ENCODE assay signal across 9 mouse cellular contexts in the genomic region with DNA sequence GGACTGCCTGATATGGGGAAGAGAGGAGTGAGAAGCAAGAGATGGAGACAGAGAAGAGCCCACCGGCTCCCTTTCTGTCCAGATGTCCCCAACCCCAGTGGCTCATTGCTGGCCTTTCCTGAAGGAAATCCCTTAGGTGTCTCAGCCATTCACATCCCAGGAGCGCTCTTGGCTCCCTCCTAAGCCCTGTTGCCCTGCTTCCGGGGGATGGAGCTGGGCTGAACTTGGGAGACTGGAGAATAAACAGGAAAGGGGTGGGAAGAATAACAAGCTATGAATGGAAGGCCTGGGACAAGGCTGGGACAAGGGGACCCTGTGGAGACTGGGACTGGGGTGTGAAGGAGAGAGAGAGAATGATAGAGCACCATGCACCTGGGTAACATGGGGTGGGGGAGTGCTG. TPM values are rescaled to one million over a fixed set of nuclear protein-coding genes. Genes with fewer than 3 reads are reported as not detected.
A peak's percentile ranks its signal among the peaks of the same experiment; 100 is the strongest.
DNase-seq lines count a peak whose midpoint lies in the region; ATAC-seq and TF ChIP-seq lines count a peak whose summit lies in the region.
"Had no signal": no experiment of that assay in that cellular context is flagged by ENCODE, and none has a peak within 500 bp of the region (broad histone marks: within the 10 kb centered on the region; RNA-seq: fewer than 3 reads in every experiment).

No protein-coding gene starts in this region.

- H3K4me1 ChIP-seq in forebrain, embryonic 12.5 days, result no peaks in the 10 kb centered on the region
- H3K4me1 ChIP-seq in forebrain, embryonic 16.5 days (replicated peaks; ENCODE audit: control insufficient read depth, insufficient read depth, low read length), result no peaks in the 10 kb centered on the region
- peaks cover 13% of the 10 kb centered on the region for H3K4me1 ChIP-seq in heart, embryonic 15.5 days (replicated peaks)
- H3K4me1 ChIP-seq in kidney, postnatal 0 days (replicated peaks; ENCODE audit: insufficient read depth, low read length), result peaks cover 14% of the 10 kb centered on the region
- peaks cover 5% of the 10 kb centered on the region for H3K4me1 ChIP-seq in thymus, adult 2 months (replicated peaks; ENCODE audit: control insufficient read depth, insufficient read depth, low read length)

- 0 out of 2 replicates have a peak overlapping the region, but pooled peaks have one; percentile 36 for H3K27ac ChIP-seq in forebrain, embryonic 12.5 days
- H3K27ac ChIP-seq in forebrain, embryonic 16.5 days (ENCODE audit: low read length), result no peak overlapping the region
- H3K27ac ChIP-seq in heart, embryonic 15.5 days, result peak overlapping the region; percentile 86
- peak overlapping the region; percentile 88 for H3K27ac ChIP-seq in kidney, postnatal 0 days
- no peak overlapping the region for H3K27ac ChIP-seq in thymus, adult 2 months (ENCODE audit: control insufficient read depth, insufficient read depth, low read length)

- no peak overlapping the region for H3K4me3 ChIP-seq in forebrain, embryonic 12.5 days (replicated peaks)
- H3K4me3 ChIP-seq in forebrain, embryonic 16.5 days (replicated peaks; ENCODE audit: low read length), result no peak overlapping the region
- H3K4me3 ChIP-seq in heart, embryonic 15.5 days, result peak overlapping the region; percentile 37
- H3K4me3 ChIP-seq in kidney, postnatal 0 days (replicated peaks; ENCODE audit: low read depth, low read length), result peak overlapping the region; percentile 26; the same call in 1 of the 2 replicates
- no peak overlapping the region for H3K4me3 ChIP-seq in thymus, adult 2 months (ENCODE audit: control insufficient read depth, insufficient read depth, low read length)
- H3K4me3 ChIP-seq: erythroblast, embryonic 14.5 days had no signal

- DNase-seq in kidney, postnatal 0 days (ENCODE audit: low spot score), result peak; percentile 82
- DNase-seq in lung, postnatal 4 days, result peak; percentile 67 to 83
- no peak for DNase-seq in urinary bladder, postnatal 10 days (ENCODE audit: low spot score)
- DNase-seq in cerebellum, adult 9-10 months, result no peak
- DNase-seq in thymus, adult 2 months, result no peak

- no peaks in the 10 kb centered on the region for H3K9me3 ChIP-seq in forebrain, embryonic 12.5 days
- no peaks in the 10 kb centered on the region for H3K9me3 ChIP-seq in forebrain, embryonic 16.5 days (ENCODE audit: control insufficient read depth, low read length)
- H3K9me3 ChIP-seq in heart, embryonic 15.5 days (replicated peaks), result no peaks in the 10 kb centered on the region
- no peaks in the 10 kb centered on the region for H3K9me3 ChIP-seq in kidney, postnatal 0 days (replicated peaks; ENCODE audit: low read length)

- TF ChIP-seq POLR2A in thymus, adult 2 months (IDR thresholded peaks at IDR 0.05; ENCODE audit: control insufficient read depth, extremely low read depth, insufficient read depth, low read length, poor library complexity), result no peak

- H3K4me2 ChIP-seq in forebrain, embryonic 12.5 days, result no peak overlapping the region
- H3K4me2 ChIP-seq in forebrain, embryonic 16.5 days (ENCODE audit: low read length), result no peak overlapping the region
- H3K4me2 ChIP-seq in heart, embryonic 15.5 days, result peak overlapping the region; percentile 49
- H3K4me2 ChIP-seq in kidney, postnatal 0 days (ENCODE audit: low read length), result peak overlapping the region; percentile 40

- H3K36me3 ChIP-seq in forebrain, embryonic 12.5 days (replicated peaks), result no peaks in the 10 kb centered on the region
- no peaks in the 10 kb centered on the region for H3K36me3 ChIP-seq in forebrain, embryonic 16.5 days (ENCODE audit: control insufficient read depth, insufficient read depth)
- H3K36me3 ChIP-seq in heart, embryonic 15.5 days, result no peaks in the 10 kb centered on the region
- no peaks in the 10 kb centered on the region for H3K36me3 ChIP-seq in kidney, postnatal 0 days (ENCODE audit: insufficient read depth, low read length)
- H3K36me3 ChIP-seq in thymus, adult 2 months (ENCODE audit: control insufficient read depth, insufficient read depth, low read length), result no peaks in the 10 kb centered on the region

- H3K27me3 ChIP-seq in forebrain, embryonic 12.5 days, result peaks cover 10% of the 10 kb centered on the region
- H3K27me3 ChIP-seq in forebrain, embryonic 16.5 days (replicated peaks; ENCODE audit: control insufficient read depth, insufficient read depth, low read length), result peaks cover 3% of the 10 kb centered on the region; the same call in 1 of the 2 replicates
- H3K27me3 ChIP-seq in heart, embryonic 15.5 days, result peaks cover 4% of the 10 kb centered on the region; the same call in 1 of the 2 replicates
- H3K27me3 ChIP-seq in kidney, postnatal 0 days (ENCODE audit: insufficient read depth, low read length), result no peaks in the 10 kb centered on the region
- no peaks in the 10 kb centered on the region for H3K27me3 ChIP-seq in thymus, adult 2 months (ENCODE audit: control insufficient read depth, insufficient read depth, low read length)

- H3K9ac ChIP-seq in forebrain, embryonic 12.5 days, result no peak overlapping the region
- no peak overlapping the region for H3K9ac ChIP-seq in forebrain, embryonic 16.5 days (replicated peaks; ENCODE audit: low read depth, low read length)
- H3K9ac ChIP-seq in heart, embryonic 15.5 days, result peak overlapping the region; percentile 40; the same call in 1 of the 2 replicates
- H3K9ac ChIP-seq in kidney, postnatal 0 days (ENCODE audit: low read depth, low read length), result peak overlapping the region; percentile 47

- WGBS in forebrain, embryonic 12.5 days, result 54% methylated on average over 3 of the region's 3 CpGs
- 56% methylated on average over 3 of the region's 3 CpGs for WGBS in forebrain, embryonic 16.5 days
- WGBS in heart, embryonic 15.5 days, result 27% methylated on average over 3 of the region's 3 CpGs
- WGBS in kidney, postnatal 0 days, result 25% methylated on average over 3 of the region's 3 CpGs
- WGBS in thymus, adult 2 months, result 95% methylated on average over 3 of the region's 3 CpGs

- no peak for ATAC-seq in forebrain, embryonic 12.5 days (ENCODE audit: low FRiP score)
- no peak for ATAC-seq in forebrain, embryonic 16.5 days
- ATAC-seq in heart, embryonic 15.5 days (replicated peaks; ENCODE audit: insufficient number of reproducible peaks, insufficient read depth, low FRiP score, low read depth), result peak; percentile 54
- ATAC-seq in kidney, postnatal 0 days (replicated peaks; ENCODE audit: low FRiP score, low read depth), result 0 out of 2 replicates have a peak, but pooled peaks have one; percentile 21

- TF ChIP-seq CTCF in kidney, postnatal 0 days (IDR thresholded peaks at IDR 0.05; ENCODE audit: low read depth), result no peak
- TF ChIP-seq CTCF in thymus, adult 2 months (IDR thresholded peaks at IDR 0.05; ENCODE audit: borderline replicate concordance, control insufficient read depth, extremely low read depth, insufficient read depth, low read length, poor library complexity), result no peak

RNA-seq across cellular contexts. Expression of a gene that starts 0.7 kb away (rescaled TPM):
- 6.9 and 9.5 TPM in 2 replicates for polyA plus RNA-seq in forebrain, embryonic 12.5 days (2016; fragmentation: Nextera tagmentation; extraction: Ambion mirVana)
- 4.1 and 5.6 TPM in 2 replicates for polyA plus RNA-seq in forebrain, embryonic 16.5 days (2015; fragmentation: Nextera tagmentation; extraction: Ambion mirVana)
- 5.8 and 7.8 TPM in 2 replicates for polyA plus RNA-seq in heart, embryonic 15.5 days (2015; fragmentation: Nextera tagmentation; extraction: Ambion mirVana)
- 6.8 and 10.6 TPM in 2 replicates for polyA plus RNA-seq in kidney, postnatal 0 days (2015; fragmentation: Nextera tagmentation; extraction: Ambion mirVana)
- 6.1 and 8.6 TPM in 2 replicates for polyA plus RNA-seq in thymus, adult 2 months (2012; rRNA removed)

RNA-seq across cellular contexts. Expression of a gene that starts 24.8 kb away (rescaled TPM):
- polyA plus RNA-seq in forebrain, embryonic 12.5 days (2016; fragmentation: Nextera tagmentation; extraction: Ambion mirVana), result 2.0 and 2.7 TPM in 2 replicates
- polyA plus RNA-seq in forebrain, embryonic 16.5 days (2015; fragmentation: Nextera tagmentation; extraction: Ambion mirVana), result 2.8 and 3.0 TPM in 2 replicates
- 5.5 and 13.1 TPM in 2 replicates for polyA plus RNA-seq in heart, embryonic 15.5 days (2015; fragmentation: Nextera tagmentation; extraction: Ambion mirVana)
- polyA plus RNA-seq in kidney, postnatal 0 days (2015; fragmentation: Nextera tagmentation; extraction: Ambion mirVana), result 28.5 and 29.5 TPM in 2 replicates
- polyA plus RNA-seq in thymus, adult 2 months (2012; rRNA removed), result 208 and 222 TPM in 2 replicates

RNA-seq across cellular contexts. Expression of a gene that starts 26.3 kb away (rescaled TPM):
- polyA plus RNA-seq in forebrain, embryonic 12.5 days (2016; fragmentation: Nextera tagmentation; extraction: Ambion mirVana), result 16.6 and 17.8 TPM in 2 replicates
- polyA plus RNA-seq in forebrain, embryonic 16.5 days (2015; fragmentation: Nextera tagmentation; extraction: Ambion mirVana), result 5.3 and 7.6 TPM in 2 replicates
- 4.8 and 5.5 TPM in 2 replicates for polyA plus RNA-seq in heart, embryonic 15.5 days (2015; fragmentation: Nextera tagmentation; extraction: Ambion mirVana)
- 13.0 and 13.2 TPM in 2 replicates for polyA plus RNA-seq in kidney, postnatal 0 days (2015; fragmentation: Nextera tagmentation; extraction: Ambion mirVana)
- 144 and 146 TPM in 2 replicates for polyA plus RNA-seq in thymus, adult 2 months (2012; rRNA removed)

RNA-seq across cellular contexts. Expression of a gene that starts 32.9 kb away (rescaled TPM):
- polyA plus RNA-seq in forebrain, embryonic 12.5 days (2016; fragmentation: Nextera tagmentation; extraction: Ambion mirVana), result 2.6 and 2.9 TPM in 2 replicates
- polyA plus RNA-seq in forebrain, embryonic 16.5 days (2015; fragmentation: Nextera tagmentation; extraction: Ambion mirVana), result 1.5 and 1.6 TPM in 2 replicates
- 6.4 and 12.3 TPM in 2 replicates for polyA plus RNA-seq in heart, embryonic 15.5 days (2015; fragmentation: Nextera tagmentation; extraction: Ambion mirVana)
- 7.4 and 7.9 TPM in 2 replicates for polyA plus RNA-seq in kidney, postnatal 0 days (2015; fragmentation: Nextera tagmentation; extraction: Ambion mirVana)
- polyA plus RNA-seq in thymus, adult 2 months (2012; rRNA removed), result 13.4 and 18.8 TPM in 2 replicates

RNA-seq across cellular contexts. Expression of a gene that starts 38.7 kb away (rescaled TPM):
- polyA plus RNA-seq in forebrain, embryonic 12.5 days (2016; fragmentation: Nextera tagmentation; extraction: Ambion mirVana), result 241 and 247 TPM in 2 replicates
- polyA plus RNA-seq in forebrain, embryonic 16.5 days (2015; fragmentation: Nextera tagmentation; extraction: Ambion mirVana), result 292 and 328 TPM in 2 replicates
- 99.7 and 111 TPM in 2 replicates for polyA plus RNA-seq in heart, embryonic 15.5 days (2015; fragmentation: Nextera tagmentation; extraction: Ambion mirVana)
- polyA plus RNA-seq in kidney, postnatal 0 days (2015; fragmentation: Nextera tagmentation; extraction: Ambion mirVana), result 154 and 177 TPM in 2 replicates
- polyA plus RNA-seq in thymus, adult 2 months (2012; rRNA removed), result 140 and 175 TPM in 2 replicates

Comparison
In these comparisons a context has a peak if more than half of its experiments do, and no peak if none do; other contexts are left out.
1. H3K27ac ChIP-seq: peak in forebrain, embryonic 12.5 days (single experiment), heart, embryonic 15.5 days (single experiment) and kidney, postnatal 0 days (single experiment); none in forebrain, embryonic 16.5 days (single experiment) and thymus, adult 2 months (single experiment).
2. ATAC-seq: peak in heart, embryonic 15.5 days (single experiment) and kidney, postnatal 0 days (single experiment); none in forebrain, embryonic 12.5 days (single experiment) and forebrain, embryonic 16.5 days (single experiment).
3. H3K4me2 ChIP-seq: peak in heart, embryonic 15.5 days (single experiment) and kidney, postnatal 0 days (single experiment); none in forebrain, embryonic 12.5 days (single experiment) and forebrain, embryonic 16.5 days (single experiment).
4. H3K4me3 ChIP-seq: peak in heart, embryonic 15.5 days (single experiment) and kidney, postnatal 0 days (single experiment); none in forebrain, embryonic 12.5 days (single experiment), forebrain, embryonic 16.5 days (single experiment) and thymus, adult 2 months (single experiment).
5. H3K9ac ChIP-seq: peak in heart, embryonic 15.5 days (single experiment) and kidney, postnatal 0 days (single experiment); none in forebrain, embryonic 12.5 days (single experiment) and forebrain, embryonic 16.5 days (single experiment).
6. DNase-seq: peak in kidney, postnatal 0 days (single experiment) and lung, postnatal 4 days (2 of 2); none in urinary bladder, postnatal 10 days (single experiment), cerebellum, adult 9-10 months (single experiment) and thymus, adult 2 months (single experiment).